Mouse (Mus musculus) embryonic fibroblast, embryonic 13.5 days (primary cell): ENCODE measurements around the gene Oosp3.

ENCODE experiments used
- CTCF ChIP-seq: IDR thresholded peaks from 2 replicates; pipeline ENCODE4 v1.5.1; 2011; ENCODE audit warnings: mild to moderate bottlenecking, control low read depth, low read length, moderate library complexity, borderline replicate concordance; ENCODE audit not compliant: insufficient read depth
- POLR2A ChIP-seq: IDR thresholded peaks from 2 replicates; pipeline ENCODE4 v1.6.1; 2011; ENCODE audit warnings: low read depth, mild to moderate bottlenecking, control low read depth, low read length, moderate library complexity

DNA sequence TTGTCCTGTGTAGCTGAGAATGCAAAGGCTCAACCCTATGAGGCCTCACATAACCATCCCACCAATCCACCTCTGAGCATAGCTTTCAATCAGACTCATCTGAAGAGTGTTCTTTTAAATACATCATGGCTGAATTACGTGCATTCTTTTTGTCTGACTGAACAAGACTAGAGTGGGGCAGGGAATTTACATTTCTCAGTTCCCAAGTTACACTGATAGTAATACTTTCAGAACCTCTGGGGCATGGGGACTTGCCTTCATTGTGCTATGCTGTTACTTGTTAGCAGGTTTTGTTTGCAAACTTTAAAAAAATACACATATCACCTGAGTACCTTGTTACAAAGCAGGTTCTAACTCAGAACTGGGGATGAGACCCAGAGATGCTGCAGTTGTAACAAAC, 5.4 kb upstream of the Oosp3 start:
- TF ChIP-seq CTCF, result no peak
- TF ChIP-seq POLR2A, result no peak
